Mouse (Mus musculus): Measurements from ENCODE around the gene Ntn5. TPM values are rescaled to one million over a fixed set of nuclear protein-coding genes. Genes with fewer than 3 reads are reported as not detected.
A peak's percentile ranks its signal among the peaks of the same experiment; 100 is the strongest.

Gene Ntn5
- polyA plus RNA-seq, 1 experiment from 2014 or later: 0.80 TPM

GRCm38 (mm10) chr7:45701072-45701471 is 17.2 kb downstream of the Ntn5 start:
- DNase-seq (ENCODE audit: low spot score): no peak
- no peak overlapping the region for H3K27ac ChIP-seq (ENCODE audit: low read depth)
- peak overlapping the region; percentile 35; the same call in 1 of the 2 replicates for H3K4me3 ChIP-seq (ENCODE audit: low read depth, low read length)
- WGBS: 30% methylated on average over 11 of the region's 11 CpGs
- H3K9me3 ChIP-seq (ENCODE audit: control insufficient read depth, low read length): no peaks in the 10 kb centered on the region
- H3K9ac ChIP-seq (ENCODE audit: low read length): peak overlapping the region; percentile 34; the same call in 1 of the 2 replicates
- H3K27me3 ChIP-seq (replicated peaks; ENCODE audit: control insufficient read depth, insufficient read depth, low read length): peaks cover 23% of the 10 kb centered on the region
- peaks cover 23% of the 10 kb centered on the region for H3K4me1 ChIP-seq (replicated peaks; ENCODE audit: control insufficient read depth, insufficient read depth, low read length)
- peak overlapping the region; percentile 71 for H3K4me2 ChIP-seq (ENCODE audit: low read length)
- no peak for ATAC-seq (replicated peaks; ENCODE audit: low FRiP score, low TSS enrichment, low read depth)
- no peaks in the 10 kb centered on the region for H3K36me3 ChIP-seq (ENCODE audit: control insufficient read depth, insufficient read depth, low read length)

DNA sequence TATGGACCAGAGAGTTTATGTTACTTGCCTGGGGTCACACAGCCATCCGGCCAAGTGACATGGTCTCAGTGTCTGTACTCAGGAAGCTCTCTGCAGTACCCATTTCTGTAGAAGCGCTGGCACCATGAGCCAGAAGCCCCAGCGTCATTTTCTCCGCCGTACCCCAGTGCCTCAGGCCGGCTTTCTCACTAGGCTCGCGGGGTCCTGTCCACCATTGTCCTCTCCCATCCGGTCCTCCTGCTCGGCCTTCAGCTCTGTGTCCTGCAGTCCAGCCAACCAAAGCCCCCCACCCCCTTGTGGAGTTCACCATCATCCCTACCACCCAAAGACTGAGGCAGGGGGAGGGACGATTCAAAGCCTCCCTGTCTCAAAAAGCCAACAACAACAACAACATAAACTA is 17.8 kb downstream of the Ntn5 start:
- DNase-seq (ENCODE audit: low spot score) (no peak), ATAC-seq (replicated peaks; ENCODE audit: low FRiP score, low TSS enrichment, low read depth) (no peak)
- peak overlapping the region; percentile 35; the same call in 1 of the 2 replicates for H3K4me3 ChIP-seq (ENCODE audit: low read depth, low read length)
- peaks cover 23% of the 10 kb centered on the region for H3K27me3 ChIP-seq (replicated peaks; ENCODE audit: control insufficient read depth, insufficient read depth, low read length)
- no peak overlapping the region for H3K27ac ChIP-seq (ENCODE audit: low read depth)
- H3K4me1 ChIP-seq (replicated peaks; ENCODE audit: control insufficient read depth, insufficient read depth, low read length): peaks cover 25% of the 10 kb centered on the region
- peak overlapping the region; percentile 71 for H3K4me2 ChIP-seq (ENCODE audit: low read length)
- 88% methylated on average over 11 of the region's 11 CpGs for WGBS
- H3K9me3 ChIP-seq (ENCODE audit: control insufficient read depth, low read length): no peaks in the 10 kb centered on the region
- no peak overlapping the region for H3K9ac ChIP-seq (ENCODE audit: low read length)
- H3K36me3 ChIP-seq (ENCODE audit: control insufficient read depth, insufficient read depth, low read length): no peaks in the 10 kb centered on the region

DNA sequence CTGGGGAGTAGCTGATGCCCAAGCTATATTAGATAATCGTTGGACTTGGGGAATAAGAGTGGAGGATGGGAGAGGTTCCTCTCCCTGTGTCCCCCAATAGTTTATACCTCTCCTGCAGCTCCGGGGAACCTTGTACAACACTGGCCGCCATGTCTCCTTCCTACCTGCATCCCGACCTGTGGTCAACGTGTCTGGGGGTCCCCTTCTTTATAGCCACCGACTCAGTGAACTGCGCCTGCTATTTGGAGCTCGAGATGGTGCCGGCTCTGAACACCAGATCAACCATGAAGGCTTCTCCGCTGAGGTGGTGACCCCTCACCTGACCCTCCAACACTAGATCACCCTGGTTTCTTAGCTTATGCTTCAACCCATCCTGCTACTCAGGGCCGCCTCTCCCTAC is 18.5 kb downstream of the Ntn5 start:
- ATAC-seq (replicated peaks; ENCODE audit: low FRiP score, low TSS enrichment, low read depth) (no peak), DNase-seq (ENCODE audit: low spot score) (no peak)
- no peak overlapping the region for H3K9ac ChIP-seq (ENCODE audit: low read length)
- no peak overlapping the region for H3K4me3 ChIP-seq (ENCODE audit: low read depth, low read length)
- no peaks in the 10 kb centered on the region for H3K9me3 ChIP-seq (ENCODE audit: control insufficient read depth, low read length)
- H3K27ac ChIP-seq (ENCODE audit: low read depth): no peak overlapping the region
- no peaks in the 10 kb centered on the region for H3K36me3 ChIP-seq (ENCODE audit: control insufficient read depth, insufficient read depth, low read length)
- peaks cover 23% of the 10 kb centered on the region for H3K27me3 ChIP-seq (replicated peaks; ENCODE audit: control insufficient read depth, insufficient read depth, low read length)
- H3K4me1 ChIP-seq (replicated peaks; ENCODE audit: control insufficient read depth, insufficient read depth, low read length): peaks cover 30% of the 10 kb centered on the region
- H3K4me2 ChIP-seq (ENCODE audit: low read length): no peak overlapping the region
- WGBS: 91% methylated on average over 11 of the region's 11 CpGs

DNA sequence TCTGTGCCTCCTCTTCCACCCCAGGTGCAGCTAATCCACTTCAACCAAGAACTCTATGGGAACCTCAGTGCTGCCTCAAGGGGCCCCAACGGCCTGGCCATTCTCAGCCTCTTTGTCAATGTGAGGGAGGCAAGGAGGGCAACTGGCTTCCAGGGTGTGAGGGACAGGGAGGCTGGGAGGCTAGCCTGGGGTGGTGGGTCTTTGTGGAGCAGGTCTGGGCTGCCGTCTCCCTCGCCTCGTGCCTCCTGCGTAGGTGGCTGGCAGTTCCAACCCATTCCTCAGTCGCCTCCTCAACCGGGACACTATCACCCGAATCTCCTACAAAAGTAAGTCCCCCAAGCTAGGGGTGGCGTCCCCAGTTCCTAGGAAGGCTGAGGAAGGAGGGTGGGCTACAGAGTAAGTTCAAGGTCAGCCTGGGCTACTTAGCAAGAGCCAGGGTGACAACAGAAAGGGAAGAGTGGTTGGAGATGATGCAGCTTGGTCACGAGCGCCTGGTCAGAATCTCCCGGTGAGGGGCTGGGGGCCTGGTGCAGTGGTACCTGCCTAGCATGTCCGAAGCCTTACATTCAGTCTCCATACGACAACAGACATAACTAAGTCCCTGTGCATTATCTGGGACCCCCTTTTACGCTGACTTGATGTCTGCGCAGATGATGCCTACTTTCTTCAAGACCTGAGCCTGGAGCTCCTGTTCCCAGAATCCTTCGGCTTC is 19.1 kb downstream of the Ntn5 start:
- Histone ChIP-seq H3K4me2 (ENCODE audit: low read length) (no peak overlapping the region; the same call in 1 of the 2 replicates), H3K27me3 (replicated peaks; ENCODE audit: control insufficient read depth, insufficient read depth, low read length) (peaks cover 23% of the 10 kb centered on the region), H3K4me1 (replicated peaks; ENCODE audit: control insufficient read depth, insufficient read depth, low read length) (peaks cover 36% of the 10 kb centered on the region), H3K27ac (ENCODE audit: low read depth) (no peak overlapping the region), H3K4me3 (ENCODE audit: low read depth, low read length) (no peak overlapping the region), H3K36me3 (ENCODE audit: control insufficient read depth, insufficient read depth, low read length) (no peaks in the 10 kb centered on the region), H3K9ac (ENCODE audit: low read length) (no peak overlapping the region), H3K9me3 (ENCODE audit: control insufficient read depth, low read length) (no peaks in the 10 kb centered on the region)
- WGBS: 90% methylated on average over 17 of the region's 17 CpGs
- ATAC-seq (replicated peaks; ENCODE audit: low FRiP score, low TSS enrichment, low read depth) (no peak), DNase-seq (ENCODE audit: low spot score) (no peak)

DNA sequence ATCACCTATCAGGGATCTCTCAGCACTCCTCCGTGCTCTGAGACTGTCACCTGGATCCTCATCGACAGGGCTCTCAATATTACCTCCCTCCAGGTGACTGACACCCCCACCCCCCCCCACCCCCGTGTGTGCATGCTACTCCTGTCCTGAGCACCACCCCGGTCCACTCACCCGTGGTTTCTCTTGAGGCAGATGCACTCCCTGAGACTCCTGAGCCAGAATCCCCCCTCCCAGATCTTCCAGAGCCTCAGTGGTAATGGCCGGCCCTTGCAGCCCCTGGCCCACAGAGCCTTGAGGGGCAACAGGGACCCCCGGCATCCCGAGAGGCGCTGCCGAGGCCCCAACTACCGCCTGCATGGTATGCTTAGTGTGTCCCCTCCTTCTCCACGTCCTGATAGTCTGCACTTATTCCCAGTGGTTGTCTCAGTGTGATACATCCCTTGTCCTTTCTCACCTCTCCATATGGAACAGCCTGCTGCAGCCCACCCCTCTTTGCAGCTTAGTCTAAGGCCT is 19.8 kb downstream of the Ntn5 start:
- Histone ChIP-seq H3K27me3 (replicated peaks; ENCODE audit: control insufficient read depth, insufficient read depth, low read length) (peaks cover 20% of the 10 kb centered on the region), H3K4me2 (ENCODE audit: low read length) (peak overlapping the region; percentile 96), H3K9me3 (ENCODE audit: control insufficient read depth, low read length) (no peaks in the 10 kb centered on the region), H3K4me1 (replicated peaks; ENCODE audit: control insufficient read depth, insufficient read depth, low read length) (peaks cover 42% of the 10 kb centered on the region), H3K36me3 (ENCODE audit: control insufficient read depth, insufficient read depth, low read length) (no peaks in the 10 kb centered on the region), H3K9ac (ENCODE audit: low read length) (no peak overlapping the region), H3K4me3 (ENCODE audit: low read depth, low read length) (peak overlapping the region; percentile 65), H3K27ac (ENCODE audit: low read depth) (peak overlapping the region; percentile 83)
- DNase-seq (ENCODE audit: low spot score) (no peak), ATAC-seq (replicated peaks; ENCODE audit: low FRiP score, low TSS enrichment, low read depth) (no peak)
- WGBS: 40% methylated on average over 12 of the region's 12 CpGs

- ATAC-seq (replicated peaks; ENCODE audit: low FRiP score, low TSS enrichment, low read depth) (peak; percentile 37), DNase-seq (ENCODE audit: low spot score) (peak; percentile 88)
- Histone ChIP-seq H3K9me3 (ENCODE audit: control insufficient read depth, low read length) (no peaks in the 10 kb centered on the region), H3K36me3 (ENCODE audit: control insufficient read depth, insufficient read depth, low read length) (no peaks in the 10 kb centered on the region), H3K4me3 (ENCODE audit: low read depth, low read length) (peak overlapping the region; percentile 65), H3K4me2 (ENCODE audit: low read length) (peak overlapping the region; percentile 96), H3K4me1 (replicated peaks; ENCODE audit: control insufficient read depth, insufficient read depth, low read length) (peaks cover 43% of the 10 kb centered on the region), H3K27ac (ENCODE audit: low read depth) (peak overlapping the region; percentile 83), H3K9ac (ENCODE audit: low read length) (peak overlapping the region; percentile 42), H3K27me3 (replicated peaks; ENCODE audit: control insufficient read depth, insufficient read depth, low read length) (peaks cover 15% of the 10 kb centered on the region)
- WGBS: under 1% methylated on average over 13 of the region's 13 CpGs
These were observed 20.3 kb downstream of the Ntn5 start for GRCm38 (mm10) chr7:45704046-45704559.

- H3K9ac ChIP-seq (ENCODE audit: low read length): peak within 1 kb of the TSS; percentile 42
- no peaks in the 10 kb centered on the region for H3K9me3 ChIP-seq (ENCODE audit: control insufficient read depth, low read length)
- peaks cover 7% of the 10 kb centered on the region for H3K27me3 ChIP-seq (replicated peaks; ENCODE audit: control insufficient read depth, insufficient read depth, low read length)
- H3K27ac ChIP-seq (ENCODE audit: low read depth): peak within 1 kb of the TSS; percentile 83
- ATAC-seq (replicated peaks; ENCODE audit: low FRiP score, low TSS enrichment, low read depth) (peak; percentile 86), DNase-seq (ENCODE audit: low spot score) (peak; percentile 97)
- peaks cover 6% of the 10 kb centered on the region for H3K36me3 ChIP-seq (ENCODE audit: control insufficient read depth, insufficient read depth, low read length)
- peaks cover 43% of the 10 kb centered on the region for H3K4me1 ChIP-seq (replicated peaks; ENCODE audit: control insufficient read depth, insufficient read depth, low read length)
- peak within 1 kb of the TSS; percentile 65 for H3K4me3 ChIP-seq (ENCODE audit: low read depth, low read length)
- WGBS: under 1% methylated on average over 36 of the region's 36 CpGs
- H3K4me2 ChIP-seq (ENCODE audit: low read length): peak within 1 kb of the TSS; percentile 96
These were observed 21.1 kb downstream of the Ntn5 start, which contains the start of gene Dbp for GRCm38 (mm10) chr7:45704730-45705442. TSS of gene Dbp (plus strand) at chr7:45705088.

DNA sequence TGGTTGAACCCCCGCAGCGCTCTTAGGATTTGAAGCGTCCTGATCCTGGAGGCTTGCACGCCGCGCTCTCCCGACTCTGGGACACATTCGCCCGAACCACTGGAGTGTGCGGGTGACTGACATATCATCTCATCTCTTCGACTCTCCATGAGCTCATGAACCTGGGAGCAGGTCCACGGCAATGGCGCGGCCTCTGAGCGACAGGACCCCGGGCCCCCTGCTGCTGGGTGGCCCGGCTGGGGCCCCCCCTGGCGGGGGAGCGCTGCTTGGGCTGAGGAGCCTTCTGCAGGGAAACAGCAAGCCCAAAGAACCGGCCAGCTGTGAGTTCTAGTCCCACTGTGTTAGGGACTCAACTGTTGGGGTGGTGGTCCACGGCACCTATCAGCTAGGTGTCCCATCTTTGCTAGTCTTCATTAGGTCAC is 21.6 kb downstream of the Ntn5 start:
- peak overlapping the region; percentile 96 for H3K4me2 ChIP-seq (ENCODE audit: low read length)
- peaks cover 1% of the 10 kb centered on the region for H3K27me3 ChIP-seq (replicated peaks; ENCODE audit: control insufficient read depth, insufficient read depth, low read length)
- H3K4me3 ChIP-seq (ENCODE audit: low read depth, low read length): peak overlapping the region; percentile 65
- under 1% methylated on average over 21 of the region's 21 CpGs for WGBS
- H3K4me1 ChIP-seq (replicated peaks; ENCODE audit: control insufficient read depth, insufficient read depth, low read length): peaks cover 38% of the 10 kb centered on the region
- H3K27ac ChIP-seq (ENCODE audit: low read depth): peak overlapping the region; percentile 73
- H3K9me3 ChIP-seq (ENCODE audit: control insufficient read depth, low read length): no peaks in the 10 kb centered on the region
- ATAC-seq (replicated peaks; ENCODE audit: low FRiP score, low TSS enrichment, low read depth): peak; percentile 5
- H3K9ac ChIP-seq (ENCODE audit: low read length): peak overlapping the region; percentile 39
- peak; percentile 83 for DNase-seq (ENCODE audit: low spot score)
- H3K36me3 ChIP-seq (ENCODE audit: control insufficient read depth, insufficient read depth, low read length): peaks cover 11% of the 10 kb centered on the region
